Mouse (Mus musculus): Measurements from ENCODE around the gene Armc8. TPM values are rescaled to one million over a fixed set of nuclear protein-coding genes. Genes with fewer than 3 reads are reported as not detected.

Armc8 gene
- total RNA-seq, 2 experiments from 2014 or later = 51.2 to 54.6 TPM

- intact Hi-C loops (cut with DNase I) = loop anchor here (10.0 kb wide), 1 partner anchor 484 kb away; no protein-coding TSS in a partner anchor
- peak; percentile 54 to 62 for DNase-seq (ENCODE audit: low spot score in 2 of 2)
These were observed 110.0 kb downstream of the Armc8 start for GRCm38 (mm10) chr9:99458529-99459208.

GRCm38 (mm10) chr9:99454211-99454610, 114.5 kb downstream of the Armc8 start:
- intact Hi-C loops (cut with DNase I) = loop anchor here (5.0 to 10.0 kb wide), 3 partner anchors 212 to 479 kb away; partner anchors contain the start of gene Cep70

GRCm38 (mm10) chr9:99451161-99451560, 117.5 kb downstream of the Armc8 start, which contains the start of gene Nme9:
TSS of gene Nme9 (plus strand) at chr9:99451475.
- DNase-seq (ENCODE audit: low spot score in 2 of 2) = peak in 1 of 2 experiments; percentile 32
- intact Hi-C loops (cut with DNase I) = loop anchor here (5.0 to 10.0 kb wide), 3 partner anchors 209 to 476 kb away; partner anchors contain the start of gene Cep70

More at GRCm38 (mm10) chr9:99454211-99454610, 114.5 kb downstream of the Armc8 start:
- DNase-seq (ENCODE audit: low spot score in 2 of 2) = no peak

- peak in 1 of 2 experiments; percentile 59 for DNase-seq (ENCODE audit: low spot score in 2 of 2)
- intact Hi-C loops (cut with DNase I) = loop anchor here (5.0 to 10.0 kb wide), 3 partner anchors 208 to 475 kb away; partner anchors contain the start of gene Cep70
These were observed 118.6 kb downstream of the Armc8 start for GRCm38 (mm10) chr9:99449886-99450647.

GRCm38 (mm10) chr9:99447323-99447722, 121.4 kb downstream of the Armc8 start:
- intact Hi-C loops (cut with DNase I) = no loop called here
- DNase-seq (ENCODE audit: low spot score in 2 of 2) = no peak

- intact Hi-C loops (cut with DNase I) = no loop called here
- no peak for DNase-seq (ENCODE audit: low spot score in 2 of 2)
These were observed 122.4 kb downstream of the Armc8 start for GRCm38 (mm10) chr9:99446259-99446658.

GRCm38 (mm10) chr9:99444590-99445178, 124.0 kb downstream of the Armc8 start:
- DNase-seq (ENCODE audit: low spot score in 2 of 2) = no peak
- intact Hi-C loops (cut with DNase I) = no loop called here

GRCm38 (mm10) chr9:99441647-99442433, 126.9 kb downstream of the Armc8 start:
- intact Hi-C loops (cut with DNase I) = no loop called here
- no peak for DNase-seq (ENCODE audit: low spot score in 2 of 2)

- DNase-seq (ENCODE audit: low spot score in 2 of 2) = peak; percentile 78 to 87
- intact Hi-C loops (cut with DNase I) = no loop called here
These were observed 127.8 kb downstream of the Armc8 start for GRCm38 (mm10) chr9:99440941-99441340.

- intact Hi-C loops (cut with DNase I) = loop anchor here (5.0 kb wide), 1 partner anchor 52 kb away; no protein-coding TSS in a partner anchor
- DNase-seq (ENCODE audit: low spot score in 2 of 2) = no peak
These were observed 129.6 kb downstream of the Armc8 start for GRCm38 (mm10) chr9:99439064-99439463.

GRCm38 (mm10) chr9:99437781-99438565, 130.7 kb downstream of the Armc8 start:
- DNase-seq (ENCODE audit: low spot score in 2 of 2) = no peak
- intact Hi-C loops (cut with DNase I) = loop anchor here (5.0 kb wide), 1 partner anchor 51 kb away; no protein-coding TSS in a partner anchor

- DNase-seq (ENCODE audit: low spot score in 2 of 2) = peak in 1 of 2 experiments; percentile 67
- intact Hi-C loops (cut with DNase I) = loop anchor here (5.0 kb wide), 1 partner anchor 50 kb away; no protein-coding TSS in a partner anchor
These were observed 131.5 kb downstream of the Armc8 start, which contains the start of gene Mras for GRCm38 (mm10) chr9:99437031-99437764. TSS of gene Mras (minus strand) at chr9:99437381.

- intact Hi-C loops (cut with DNase I) = loop anchor here (5.0 kb wide), 1 partner anchor 49 kb away; no protein-coding TSS in a partner anchor
These were observed 132.3 kb downstream of the Armc8 start for GRCm38 (mm10) chr9:99436182-99437030.

GRCm38 (mm10) chr9:99435619-99436181, 133.0 kb downstream of the Armc8 start:
- intact Hi-C loops (cut with DNase I) = loop anchor here (5.0 kb wide), 1 partner anchor 48 kb away; no protein-coding TSS in a partner anchor
- peak; percentile 63 to 68 for DNase-seq (ENCODE audit: low spot score in 2 of 2)

More at GRCm38 (mm10) chr9:99436182-99437030, 132.3 kb downstream of the Armc8 start:
- DNase-seq (ENCODE audit: low spot score in 2 of 2) = peak in 1 of 2 experiments; percentile 80

GRCm38 (mm10) chr9:99434892-99435618, 133.6 kb downstream of the Armc8 start:
- intact Hi-C loops (cut with DNase I) = loop anchor here (5.0 kb wide), 1 partner anchor 48 kb away; no protein-coding TSS in a partner anchor
- DNase-seq (ENCODE audit: low spot score in 2 of 2) = peak; percentile 69 to 81

Measured in left cerebral cortex, postnatal 14 days (tissue).